Comparison of ENCODE assay signal across 29 mouse cellular contexts in the genomic region with DNA sequence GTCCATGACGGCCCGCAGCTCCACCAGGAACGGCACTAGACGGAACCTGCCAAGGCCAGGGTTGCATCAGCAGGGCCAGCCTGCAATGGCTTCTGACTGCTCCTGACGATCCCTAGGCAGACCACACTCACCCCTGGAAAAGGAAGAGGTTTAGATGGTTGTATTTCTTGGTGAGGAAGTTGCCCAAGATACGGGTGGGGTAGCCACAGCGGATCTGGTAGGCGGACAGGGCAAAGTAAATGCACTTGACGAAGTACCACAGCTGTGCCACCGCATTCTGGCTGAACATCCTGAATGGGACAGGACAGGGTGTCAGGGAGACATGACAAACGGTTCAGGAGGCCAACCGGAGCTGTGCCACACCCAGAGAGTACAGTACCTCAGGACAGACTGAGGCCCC. TPM values are rescaled to one million over a fixed set of nuclear protein-coding genes. Genes with fewer than 3 reads are reported as not detected.
DNase-seq lines count a peak whose midpoint lies in the region; ATAC-seq and TF ChIP-seq lines count a peak whose summit lies in the region.
"Had no signal": no experiment of that assay in that cellular context is flagged by ENCODE, and none has a peak within 500 bp of the region (broad histone marks: within the 10 kb centered on the region; RNA-seq: fewer than 3 reads in every experiment).

No protein-coding gene starts in this region.

- no peaks in the 10 kb centered on the region; the same call in none of the 2 replicates for H3K36me3 ChIP-seq in kidney, adult 2 months (ENCODE audit: control insufficient read depth, insufficient read depth, low read length)

- DNase-seq in lung, postnatal 36 days = peak; percentile 54
- no peak for DNase-seq in lung, postnatal 10 days
- no peak for DNase-seq in left cerebral cortex, adult 2 months (ENCODE audit: extremely low spot score in 1 of 2, low spot score in 2 of 2)
- no peak for DNase-seq in adrenal gland, adult 2 months
- no peak for DNase-seq in kidney, adult 2 months
- DNase-seq: adrenal gland, postnatal 14 days; cerebellum, adult 18-20 months; cerebellum, postnatal 14 days; gastrocnemius, postnatal 14 days; heart, adult 11 months; kidney, postnatal 25 days; lung, postnatal 14 days; midbrain, embryonic 14.5 days; thymus, adult 2 months; thymus, postnatal 36 days had no signal

- TF ChIP-seq CTCF in left cerebral cortex, adult 2 months (IDR thresholded peaks at IDR 0.05) = no peak
- no peak for TF ChIP-seq CTCF in kidney, adult 2 months (conservative IDR thresholded peaks at IDR 0.05; ENCODE audit: insufficient read depth, insufficient read length, low read depth, low read length)

- WGBS in kidney, adult 2 months = 80% methylated on average over 12 of the region's 12 CpGs

- intact Hi-C loops in left cerebral cortex, adult 2 months (cut with DNase I) = no loop called here

- H3K27ac ChIP-seq in left cerebral cortex, adult 2 months = no peak overlapping the region
- no peak overlapping the region for H3K27ac ChIP-seq in kidney, adult 2 months (ENCODE audit: insufficient read depth, low read depth, low read length)
- H3K27ac ChIP-seq: embryonic facial prominence, embryonic 10.5 days; embryonic facial prominence, embryonic 15.5 days; forebrain, embryonic 12.5 days; heart, embryonic 10.5 days; heart, embryonic 15.5 days; hindbrain, postnatal 0 days; intestine, embryonic 15.5 days; limb, embryonic 13.5 days; neural tube, embryonic 12.5 days had no signal

- H3K4me3 ChIP-seq in left cerebral cortex, adult 2 months = no peak overlapping the region
- H3K4me3 ChIP-seq in kidney, adult 2 months (ENCODE audit: insufficient read depth, low read depth, low read length) = no peak overlapping the region
- H3K4me3 ChIP-seq: embryonic facial prominence, embryonic 10.5 days; embryonic facial prominence, embryonic 15.5 days; forebrain, embryonic 12.5 days; heart, embryonic 10.5 days; heart, embryonic 15.5 days; intestine, embryonic 15.5 days; limb, embryonic 13.5 days; neural tube, embryonic 12.5 days had no signal

- ATAC-seq in granulocyte monocyte progenitor cell, adult 5-6 weeks (replicated peaks; ENCODE audit: poor library complexity, severe bottlenecking) = peak; percentile 87
- peak; percentile 39 for ATAC-seq in monocyte, adult 5-6 weeks (replicated peaks; ENCODE audit: insufficient number of reproducible peaks, low FRiP score, low TSS enrichment, poor library complexity, severe bottlenecking)
- ATAC-seq: hindbrain, postnatal 0 days; intestine, embryonic 15.5 days had no signal

- no peak for TF ChIP-seq POLR2A in kidney, adult 2 months (IDR thresholded peaks at IDR 0.05; ENCODE audit: low read depth, low read length)

- no peaks in the 10 kb centered on the region for H3K27me3 ChIP-seq in kidney, adult 2 months (replicated peaks; ENCODE audit: control insufficient read depth, insufficient read depth, low read length)
- H3K27me3 ChIP-seq: embryonic facial prominence, embryonic 15.5 days; forebrain, embryonic 12.5 days; heart, embryonic 15.5 days; intestine, embryonic 15.5 days; limb, embryonic 13.5 days; neural tube, embryonic 12.5 days had no signal

- no peaks in the 10 kb centered on the region for H3K4me1 ChIP-seq in kidney, adult 2 months (ENCODE audit: control insufficient read depth, insufficient read depth, low read length)
- H3K4me1 ChIP-seq: embryonic facial prominence, embryonic 10.5 days; embryonic facial prominence, embryonic 15.5 days; forebrain, embryonic 12.5 days; heart, embryonic 10.5 days; heart, embryonic 15.5 days; intestine, embryonic 15.5 days; limb, embryonic 13.5 days; neural tube, embryonic 12.5 days had no signal

RNA-seq across cellular contexts. Expression of a gene that starts 8.9 kb away (rescaled TPM):
- 11.9 and 33.1 TPM in 2 replicates for total RNA-seq in granulocyte monocyte progenitor cell, adult 5-6 weeks (2014; fragmentation: Nextera tagmentation)
- 9.3 and 14.0 TPM in 2 replicates for total RNA-seq in granulocyte monocyte progenitor cell, adult 5-6 weeks (2017)
- 10.3 to 24.8 TPM (median 12.1 TPM) in 3 replicates for total RNA-seq in monocyte, adult 5-6 weeks (2017)
- total RNA-seq in left cerebral cortex, adult 2 months (2021) = 10 to 100 TPM; 27.0 TPM
- total RNA-seq in adrenal gland, adult 2 months (2021) = 10 to 100 TPM; 15.5 to 18.1 TPM
- polyA plus RNA-seq in adrenal gland, adult 2 months (2012; rRNA removed) = 40.6 and 46.7 TPM in 2 replicates
- polyA plus RNA-seq in kidney, adult 2 months (2012; rRNA removed) = 16.8 and 21.1 TPM in 2 replicates

RNA-seq across cellular contexts. Expression of a gene that starts 9.0 kb away (rescaled TPM):
- 40.5 and 41.2 TPM in 2 replicates for total RNA-seq in granulocyte monocyte progenitor cell, adult 5-6 weeks (2014; fragmentation: Nextera tagmentation)
- total RNA-seq in granulocyte monocyte progenitor cell, adult 5-6 weeks (2017) = 29.8 and 43.2 TPM in 2 replicates
- 96.0 to 108 TPM (median 106 TPM) in 3 replicates for total RNA-seq in monocyte, adult 5-6 weeks (2017)
- total RNA-seq in left cerebral cortex, adult 2 months (2021) = 10 to 100 TPM; 37.6 to 37.9 TPM
- 10 to 100 TPM; 42.8 to 83.8 TPM for total RNA-seq in adrenal gland, adult 2 months (2021)
- 132 and 157 TPM in 2 replicates for polyA plus RNA-seq in adrenal gland, adult 2 months (2012; rRNA removed)
- 64.4 and 64.5 TPM in 2 replicates for polyA plus RNA-seq in kidney, adult 2 months (2012; rRNA removed)

RNA-seq across cellular contexts. Expression of a gene that starts 24.3 kb away (rescaled TPM):
- not detected in 2 replicates for total RNA-seq in granulocyte monocyte progenitor cell, adult 5-6 weeks (2014; fragmentation: Nextera tagmentation)
- not detected in 2 replicates for total RNA-seq in granulocyte monocyte progenitor cell, adult 5-6 weeks (2017)
- 1.6 TPM in 1 of 3 replicates, not detected in the others for total RNA-seq in monocyte, adult 5-6 weeks (2017)
- total RNA-seq in left cerebral cortex, adult 2 months (2021) = 1 to 10 TPM; 1.0 to 1.6 TPM
- not detected for total RNA-seq in adrenal gland, adult 2 months (2021)
- polyA plus RNA-seq in adrenal gland, adult 2 months (2012; rRNA removed) = 0.15 and 0.19 TPM in 2 replicates
- polyA plus RNA-seq in kidney, adult 2 months (2012; rRNA removed) = 1.6 and 1.7 TPM in 2 replicates
- total RNA-seq: adrenal gland, postnatal 14 days; hindbrain, postnatal 0 days; layer of hippocampus, adult 18-20 months; layer of hippocampus, postnatal 14 days had no signal
- polyA plus RNA-seq: forebrain, embryonic 12.5 days; hindbrain, embryonic 11.5 days; hindbrain, postnatal 0 days; midbrain, embryonic 14.5 days; neural tube, embryonic 12.5 days had no signal

RNA-seq across cellular contexts. Expression of a gene that starts 41.6 kb away (rescaled TPM):
- total RNA-seq in granulocyte monocyte progenitor cell, adult 5-6 weeks (2014; fragmentation: Nextera tagmentation) = 8.8 and 10.0 TPM in 2 replicates
- total RNA-seq in granulocyte monocyte progenitor cell, adult 5-6 weeks (2017) = 4.0 and 4.3 TPM in 2 replicates
- total RNA-seq in monocyte, adult 5-6 weeks (2017) = 4.5 to 9.2 TPM (median 8.8 TPM) in 3 replicates
- total RNA-seq in left cerebral cortex, adult 2 months (2021) = 10 to 100 TPM; 20.8 to 25.3 TPM
- 10 to 100 TPM in 1 of 2 experiments, 1 to 10 TPM in 1; 9.2 to 39.5 TPM for total RNA-seq in adrenal gland, adult 2 months (2021)
- polyA plus RNA-seq in adrenal gland, adult 2 months (2012; rRNA removed) = 39.7 and 73.8 TPM in 2 replicates
- polyA plus RNA-seq in kidney, adult 2 months (2012; rRNA removed) = 68.7 and 77.3 TPM in 2 replicates

RNA-seq across cellular contexts. Expression of a gene that starts 52.1 kb away (rescaled TPM):
- total RNA-seq in granulocyte monocyte progenitor cell, adult 5-6 weeks (2014; fragmentation: Nextera tagmentation) = 188 and 257 TPM in 2 replicates
- 94.4 and 126 TPM in 2 replicates for total RNA-seq in granulocyte monocyte progenitor cell, adult 5-6 weeks (2017)
- total RNA-seq in monocyte, adult 5-6 weeks (2017) = 340 to 389 TPM (median 367 TPM) in 3 replicates
- total RNA-seq in left cerebral cortex, adult 2 months (2021) = 1 to 10 TPM; 6.6 to 7.1 TPM
- total RNA-seq in adrenal gland, adult 2 months (2021) = 10 to 100 TPM; 26.3 to 43.7 TPM
- 108 and 116 TPM in 2 replicates for polyA plus RNA-seq in adrenal gland, adult 2 months (2012; rRNA removed)
- 1,266 and 1,342 TPM in 2 replicates for polyA plus RNA-seq in kidney, adult 2 months (2012; rRNA removed)
